Mouse (Mus musculus) c-Kit-positive CD71-positive TER-119-positive erythroid progenitor cells, embryonic 14.5 days (primary cell): ENCODE results near the gene Adipor2.
A peak's percentile ranks its signal among the peaks of the same experiment; 100 is the strongest.

ENCODE experiments used
- DNase-seq: peaks from one replicate; pipeline ENCODE4 v3.0.0-alpha.2; 2013; ENCODE audit warnings: low spot score

The Adipor2 gene

GRCm38 (mm10) chr6:119417354-119417753 lies at the start of gene Adipor2:
Gene Adipor2 (minus strand): TSS chr6:119417704.
- peak; percentile 73 for DNase-seq

- no peak for DNase-seq
Observed at GRCm38 (mm10) chr6:119466161-119466560, 48.7 kb upstream of the Adipor2 start.

DNA sequence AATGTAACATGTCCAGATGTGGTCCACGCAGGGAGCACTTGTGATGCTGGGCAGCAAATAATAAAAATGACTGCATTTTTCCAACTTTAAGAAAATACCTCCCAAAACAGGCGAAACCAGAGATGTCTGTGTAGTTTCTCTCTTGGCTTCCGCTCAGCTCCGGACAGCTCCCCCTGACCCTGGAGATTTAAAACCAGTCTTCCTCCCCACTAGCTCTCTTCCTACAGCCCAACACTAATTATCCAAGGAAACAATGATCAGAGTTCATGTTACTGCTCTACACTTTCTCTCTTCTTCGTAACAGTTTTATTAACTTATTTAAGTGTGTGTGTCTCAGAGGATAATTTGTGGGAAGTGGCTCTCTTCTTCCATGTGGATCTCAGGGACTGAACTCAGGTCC lies 42.9 kb upstream of the Adipor2 start:
- no peak for DNase-seq

DNA sequence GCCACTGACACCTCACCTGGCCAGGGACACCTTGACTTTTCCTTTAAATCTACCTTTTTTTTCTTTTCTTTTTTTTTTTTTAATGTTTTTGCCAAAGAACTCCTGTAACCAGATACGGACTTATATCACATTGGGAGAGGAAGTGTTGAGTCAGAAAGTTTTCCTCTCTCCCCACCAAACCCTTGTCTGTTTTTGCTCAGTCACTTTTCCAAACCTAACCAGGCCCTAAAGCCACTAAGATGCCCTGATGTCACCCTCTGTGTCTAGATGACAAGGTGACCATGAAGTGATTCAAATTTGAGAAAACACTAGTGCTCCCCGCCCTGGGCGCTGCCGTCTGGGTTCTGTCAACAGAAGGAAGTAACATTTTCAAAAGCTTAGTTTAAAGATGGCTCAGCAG lies 41.5 kb upstream of the Adipor2 start:
- DNase-seq, result no peak

DNA sequence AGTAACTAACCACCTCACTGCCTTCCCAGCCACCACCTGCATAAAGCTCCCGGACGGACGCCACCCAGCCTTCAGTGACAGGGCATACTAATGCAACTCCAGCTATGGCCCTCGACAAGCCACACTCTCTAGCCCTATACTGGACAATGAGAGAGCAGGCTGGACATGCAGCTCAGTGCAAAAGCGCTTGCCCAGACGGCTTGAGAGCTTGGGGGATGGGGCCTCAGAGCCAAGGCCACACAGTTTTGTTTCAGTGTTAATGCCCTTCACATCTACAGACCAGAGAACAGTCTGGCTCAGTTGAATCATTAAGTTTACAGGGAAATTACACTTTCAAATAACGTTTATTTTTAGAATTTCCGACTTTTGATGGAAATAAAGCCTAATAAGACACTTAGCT lies 40.7 kb upstream of the Adipor2 start:
- no peak for DNase-seq

- no peak for DNase-seq
Observed at GRCm38 (mm10) chr6:119451981-119452499, 34.5 kb upstream of the Adipor2 start.

- no peak for DNase-seq
Observed at GRCm38 (mm10) chr6:119450965-119451943, 33.8 kb upstream of the Adipor2 start.

DNA sequence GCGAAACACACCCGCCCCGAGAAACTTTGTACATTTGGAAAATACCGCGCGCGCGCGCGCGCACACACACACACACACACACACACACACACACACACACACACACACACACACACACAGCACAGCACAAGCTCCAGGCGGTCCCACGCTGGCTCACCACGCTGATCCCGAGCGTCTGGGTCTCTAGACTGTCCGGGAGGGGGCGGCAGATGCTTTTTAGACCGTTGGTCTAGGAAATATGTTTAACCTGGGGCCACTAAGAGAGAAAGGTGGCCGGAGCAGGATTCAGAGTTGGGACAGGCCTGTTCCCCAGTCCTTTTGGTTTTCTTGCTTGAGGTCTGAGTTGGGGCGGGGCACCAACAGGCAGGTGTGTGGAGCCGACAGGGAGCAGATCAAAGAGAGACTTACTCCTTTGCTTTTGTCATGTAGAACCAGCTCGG lies 31.6 kb upstream of the Adipor2 start:
- no peak for DNase-seq

DNA sequence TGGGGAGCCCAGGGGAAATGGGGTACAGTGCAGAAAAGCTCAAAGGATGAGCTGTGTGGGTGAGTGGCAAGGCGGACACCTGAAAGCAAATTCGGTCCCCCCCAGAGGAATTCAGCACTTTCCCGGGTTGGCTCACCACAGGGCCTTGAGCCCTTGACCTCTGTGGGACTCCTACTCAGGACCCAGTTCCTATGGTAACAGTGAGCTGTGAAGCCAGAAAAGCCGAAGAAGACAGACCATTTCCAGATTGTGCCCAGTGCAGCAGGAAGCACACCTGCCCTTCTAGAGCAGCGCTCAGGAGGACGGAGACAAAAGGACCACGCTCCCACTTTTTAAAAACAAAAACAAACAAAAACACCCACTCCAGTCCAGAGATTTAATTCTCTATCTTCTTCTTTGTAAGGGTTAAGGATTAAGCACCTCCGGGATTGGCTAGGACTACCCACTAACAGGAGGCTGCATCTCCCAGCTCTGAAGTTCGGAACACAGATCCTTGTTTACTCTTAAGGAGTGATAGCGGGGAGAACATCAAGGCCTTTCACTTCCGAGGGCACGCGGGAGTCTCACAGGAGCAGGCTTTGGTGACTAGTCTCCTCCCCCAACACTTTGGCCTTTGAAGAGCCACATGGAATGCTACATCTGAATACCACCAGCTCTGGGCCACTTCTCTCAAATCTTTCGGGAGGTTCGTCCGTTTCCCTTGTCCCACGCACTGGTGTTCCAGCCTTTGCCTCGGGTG lies 31.0 kb upstream of the Adipor2 start:
- DNase-seq, result no peak

DNA sequence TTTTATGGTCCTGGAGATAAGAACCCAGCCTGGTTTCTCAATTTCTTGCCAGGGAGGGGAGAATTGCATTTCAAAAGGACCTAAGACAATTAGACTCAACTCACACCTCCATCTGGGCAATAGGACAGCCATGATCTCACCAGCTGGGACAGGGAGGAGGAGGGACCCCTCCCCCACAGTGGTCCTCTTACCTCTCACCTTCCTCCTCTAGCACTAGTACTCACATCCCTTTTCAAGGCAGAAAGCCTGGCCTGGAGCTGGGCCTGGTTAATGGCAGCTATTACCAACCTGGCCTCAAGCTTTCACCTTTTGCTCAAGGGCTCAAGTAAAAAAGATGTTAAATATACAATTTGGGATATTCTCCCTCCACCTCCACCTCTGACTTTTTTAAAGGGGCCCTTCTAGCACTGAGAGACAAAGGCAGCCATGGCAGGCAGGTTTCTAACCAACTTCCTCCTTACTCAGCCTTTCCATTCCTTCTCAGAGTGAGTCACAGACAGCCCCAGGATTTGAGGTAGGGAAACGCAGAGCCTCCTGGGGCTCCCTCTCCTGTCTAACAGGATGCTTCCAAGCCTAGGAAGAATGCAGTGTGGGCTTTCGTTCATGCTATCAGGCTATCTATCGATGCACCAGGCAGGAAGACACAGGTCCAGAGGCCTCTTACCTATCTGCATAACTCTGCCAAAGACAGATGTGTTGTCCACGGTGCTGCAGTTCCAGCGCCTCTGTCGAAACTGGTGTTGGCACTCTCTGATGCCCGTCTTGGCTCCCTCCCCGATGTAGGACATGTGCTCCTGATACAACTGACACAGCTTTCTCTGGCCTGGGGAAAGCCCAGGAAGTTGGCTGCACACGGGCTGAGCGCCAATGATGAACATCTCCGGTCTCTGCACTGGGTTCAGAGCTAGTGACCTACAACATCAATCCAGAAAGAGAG lies 28.4 kb upstream of the Adipor2 start:
- no peak for DNase-seq

DNA sequence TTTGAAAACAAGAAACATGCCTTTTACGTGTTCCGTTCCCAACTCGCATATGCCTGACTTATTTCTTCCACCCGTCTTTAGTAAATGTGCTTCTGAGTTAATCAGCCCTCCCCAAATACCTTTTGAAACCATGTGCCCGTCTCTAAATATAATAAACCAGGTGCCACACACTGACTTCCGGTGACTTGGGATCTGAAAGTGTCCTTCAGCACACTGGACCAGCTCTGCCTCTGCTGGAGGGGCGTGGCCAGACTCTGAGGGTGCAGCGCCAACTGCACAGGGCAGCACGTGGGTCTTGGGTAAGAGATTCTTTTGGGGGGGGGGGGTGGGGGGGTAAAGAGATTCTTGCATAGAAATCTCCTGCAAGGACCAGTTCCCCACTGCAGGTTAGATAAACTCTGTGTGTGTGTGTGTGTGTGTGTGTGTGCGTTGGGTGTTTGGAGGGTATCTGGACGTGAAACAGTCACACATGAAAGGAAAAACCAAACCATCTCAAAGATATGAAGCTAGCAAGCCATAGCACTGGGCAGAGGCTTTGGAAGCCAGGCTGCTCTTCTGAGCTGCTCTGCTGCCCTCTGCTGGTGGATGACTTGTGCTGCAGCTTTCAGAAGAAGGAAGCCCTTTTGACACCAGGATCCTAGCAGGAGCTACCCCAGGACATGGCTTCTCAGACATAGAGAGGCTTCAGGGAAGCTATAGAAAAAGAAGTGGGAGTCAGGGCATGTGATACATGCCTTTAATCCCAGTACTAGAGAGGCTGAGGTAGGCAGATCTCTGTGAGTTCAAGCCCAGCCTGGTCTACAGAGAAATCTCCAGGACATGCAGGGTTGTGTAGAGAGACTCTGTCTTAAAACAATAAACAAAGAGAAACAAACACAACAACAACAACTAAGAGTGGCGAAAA lies 26.5 kb upstream of the Adipor2 start:
- peak; percentile 77 for DNase-seq

GRCm38 (mm10) chr6:119442729-119443128 lies 25.2 kb upstream of the Adipor2 start:
- DNase-seq, result peak; percentile 30

DNA sequence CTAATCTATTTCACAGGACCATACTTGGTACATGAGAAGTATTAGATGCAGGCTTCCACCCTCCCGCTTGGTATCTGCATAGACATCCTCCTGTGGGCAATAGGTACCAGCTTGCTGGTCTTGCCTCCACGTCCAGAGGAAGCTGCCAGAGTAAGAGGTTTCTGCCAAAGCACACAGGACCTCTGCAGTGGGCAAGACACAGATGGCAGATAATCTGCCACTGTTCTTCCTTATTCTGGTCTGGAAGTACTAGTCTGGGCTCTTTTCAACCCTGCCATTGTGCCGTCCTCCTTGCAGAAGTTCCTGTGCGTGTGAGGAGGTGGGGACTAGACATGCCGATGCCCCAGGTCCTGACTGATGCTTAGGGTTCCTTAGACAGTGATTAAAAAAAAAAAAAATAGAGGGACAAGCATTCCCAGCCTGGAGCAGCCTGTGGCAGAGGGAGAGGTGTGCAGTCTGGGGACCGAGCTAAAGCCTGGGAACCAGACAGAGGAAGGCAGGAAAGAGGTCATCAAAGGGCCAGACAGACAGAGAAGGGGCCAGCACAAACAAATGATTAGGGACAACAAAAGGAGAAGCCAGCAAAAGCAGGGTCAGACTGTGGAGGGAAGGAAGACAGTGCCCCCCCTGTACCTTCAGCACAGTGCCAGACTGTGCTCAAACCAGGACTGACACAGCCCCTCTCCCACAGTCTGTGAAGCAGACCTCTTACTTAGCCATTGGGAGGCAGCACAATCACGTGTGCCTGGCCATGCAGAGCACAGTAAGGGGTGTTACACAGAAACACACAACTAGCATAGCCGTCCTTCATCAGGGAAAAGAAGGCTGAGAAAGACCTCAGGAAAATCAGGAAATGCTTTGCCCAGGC lies 20.6 kb upstream of the Adipor2 start:
- DNase-seq, result no peak

DNA sequence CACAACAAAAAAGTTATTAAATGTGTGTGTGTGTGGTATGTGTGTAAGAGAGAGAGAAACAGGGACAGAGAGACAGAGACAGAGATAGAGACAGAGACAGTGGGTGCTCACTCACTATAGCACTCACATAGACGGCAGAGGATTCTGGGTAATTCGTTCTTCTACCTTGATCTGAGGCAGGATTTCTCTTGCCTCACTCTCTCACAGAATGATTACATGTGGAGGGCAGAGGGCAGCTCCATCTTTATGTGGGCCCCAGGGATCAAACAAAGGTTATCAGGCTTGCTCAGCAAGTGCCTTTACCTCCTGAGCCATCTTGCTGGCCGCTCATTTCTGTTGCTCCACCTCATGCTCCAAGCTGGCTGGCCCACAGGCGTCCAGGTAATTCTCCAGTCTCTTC lies 16.9 kb upstream of the Adipor2 start:
- no peak for DNase-seq

GRCm38 (mm10) chr6:119431751-119432324 lies 14.3 kb upstream of the Adipor2 start:
- DNase-seq, result no peak

GRCm38 (mm10) chr6:119430508-119430907 lies 13.0 kb upstream of the Adipor2 start:
- no peak for DNase-seq

DNA sequence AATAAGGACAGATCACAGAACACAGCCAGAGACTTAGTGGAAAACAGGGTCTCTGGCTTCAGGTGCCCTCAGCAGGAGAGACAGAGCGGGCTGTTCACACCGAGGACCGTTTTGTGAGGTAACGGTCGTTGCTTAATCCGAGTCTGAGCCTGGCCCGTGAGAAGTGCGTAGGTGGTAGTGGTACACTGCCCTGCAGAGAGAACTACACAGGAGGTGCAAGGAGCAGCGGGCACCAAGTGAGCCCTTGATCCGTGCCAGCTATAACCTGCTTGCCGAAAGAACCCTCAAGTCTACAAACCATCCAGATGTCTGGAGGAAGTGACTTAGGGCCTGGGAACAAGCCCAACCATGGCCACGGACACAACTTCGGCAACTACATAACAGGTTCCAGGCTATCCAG lies 11.8 kb upstream of the Adipor2 start:
- DNase-seq, result no peak

GRCm38 (mm10) chr6:119428611-119429010 lies 11.1 kb upstream of the Adipor2 start:
- DNase-seq, result peak; percentile 37

- DNase-seq, result no peak
Observed at GRCm38 (mm10) chr6:119421001-119421400, 3.5 kb upstream of the Adipor2 start.
